Mouse (Mus musculus): ENCODE measurements around the gene Defb46. TPM values are rescaled to one million over a fixed set of nuclear protein-coding genes. Genes with fewer than 3 reads are reported as not detected.

Defb46 gene
- not detected for total RNA-seq (2021)
- long read RNA-seq, experiment 1, result 0 reads
- long read RNA-seq, experiment 2, result 0 reads

DNA sequence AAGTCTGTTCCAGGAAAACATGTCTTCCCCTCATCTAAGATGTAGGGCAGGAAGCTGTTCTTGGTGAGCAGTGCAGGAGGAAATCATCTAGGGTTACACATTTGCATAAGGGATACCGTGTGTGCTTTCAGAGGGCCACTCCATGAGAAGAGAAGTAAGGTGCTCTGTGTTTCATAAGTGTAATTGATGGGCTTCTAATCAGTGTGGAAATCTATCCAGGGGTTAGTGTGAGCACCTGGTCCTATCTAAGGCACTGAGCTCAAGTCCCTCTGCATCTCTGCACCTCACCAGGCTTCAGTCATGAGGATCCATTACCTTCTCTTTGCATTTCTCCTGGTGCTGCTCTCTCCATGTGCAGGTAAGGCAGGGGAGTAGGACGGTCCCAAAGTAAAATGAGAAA, at the start of gene Defb46:
TSS of gene Defb46 (plus strand) at position 301 of the 400 bp plus-strand sequence.
- TF ChIP-seq CTCF (IDR thresholded peaks at IDR 0.05), result no peak
- Histone ChIP-seq H3K27ac (no peak within 1 kb of the TSS), H3K4me3 (no peak within 1 kb of the TSS)
- intact Hi-C loops (cut with DNase I), result no loop called here
- no peak for DNase-seq

GRCm38 (mm10) chr8:19225161-19225560, 14.6 kb upstream of the Defb46 start, which contains the start of gene Defb6:
TSS of gene Defb6 (plus strand) at chr8:19225478.
- intact Hi-C loops (cut with DNase I), result no loop called here
- DNase-seq, result no peak
- Histone ChIP-seq H3K4me3 (no peak within 1 kb of the TSS), H3K27ac (no peak within 1 kb of the TSS)
- no peak for TF ChIP-seq CTCF (IDR thresholded peaks at IDR 0.05)

DNA sequence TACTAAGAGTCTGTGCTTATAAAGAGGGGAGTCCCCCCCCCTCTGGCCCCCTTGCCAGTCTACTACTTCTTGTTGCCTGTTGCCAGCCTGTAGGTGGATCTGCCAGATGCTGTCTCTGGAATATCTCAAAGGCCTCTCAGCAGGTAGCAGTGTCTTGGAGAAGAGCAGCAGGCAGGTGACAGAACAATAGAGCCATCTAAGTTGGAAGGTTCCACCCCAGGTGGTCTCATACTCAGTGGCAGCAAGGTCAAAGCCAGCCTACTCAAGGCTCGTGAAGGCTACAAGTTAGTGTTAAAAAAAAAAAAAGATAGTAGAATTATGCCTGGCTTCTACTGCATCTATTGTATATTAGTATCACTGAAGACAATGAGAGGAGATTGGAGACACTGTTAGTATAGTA, 1.6 kb upstream of the Defb46 start:
- intact Hi-C loops (cut with DNase I), result no loop called here
- Histone ChIP-seq H3K27ac (no peak overlapping the region), H3K4me3 (no peak overlapping the region)
- DNase-seq, result no peak
- TF ChIP-seq CTCF (IDR thresholded peaks at IDR 0.05), result no peak

GRCm38 (mm10) chr8:19247280-19247679, 7.6 kb downstream of the Defb46 start, which contains the start of gene Defb5:
TSS of gene Defb5 (plus strand) at chr8:19247580.
- TF ChIP-seq CTCF (IDR thresholded peaks at IDR 0.05), result no peak
- no peak for DNase-seq
- no peak within 1 kb of the TSS for H3K4me3 ChIP-seq

DNA sequence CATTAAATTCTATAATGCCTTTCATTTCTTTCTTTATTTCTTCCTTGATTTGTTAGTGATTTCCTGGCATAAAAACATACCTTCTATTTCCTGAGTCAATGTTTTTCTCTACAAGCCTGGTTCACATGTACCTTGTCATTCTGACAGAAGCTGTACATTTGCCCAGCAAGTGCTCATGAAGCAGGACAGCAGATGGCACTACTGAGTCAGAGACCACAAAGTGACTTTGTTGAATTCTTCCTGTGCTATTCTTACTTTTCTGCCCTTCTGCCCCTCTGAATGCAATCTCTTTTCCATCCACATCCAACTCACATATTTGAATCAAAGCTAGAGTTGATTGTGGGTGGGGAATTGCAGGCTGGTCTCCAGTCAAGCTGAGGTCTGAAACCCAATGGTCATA, 18.4 kb downstream of the Defb46 start:
- H3K4me3 ChIP-seq, result no peak overlapping the region
- TF ChIP-seq CTCF (IDR thresholded peaks at IDR 0.05), result no peak
- intact Hi-C loops (cut with DNase I), result no loop called here

More at GRCm38 (mm10) chr8:19247280-19247679, 7.6 kb downstream of the Defb46 start, which contains the start of gene Defb5:
- H3K27ac ChIP-seq, result no peak within 1 kb of the TSS
- intact Hi-C loops (cut with DNase I), result no loop called here

DNA sequence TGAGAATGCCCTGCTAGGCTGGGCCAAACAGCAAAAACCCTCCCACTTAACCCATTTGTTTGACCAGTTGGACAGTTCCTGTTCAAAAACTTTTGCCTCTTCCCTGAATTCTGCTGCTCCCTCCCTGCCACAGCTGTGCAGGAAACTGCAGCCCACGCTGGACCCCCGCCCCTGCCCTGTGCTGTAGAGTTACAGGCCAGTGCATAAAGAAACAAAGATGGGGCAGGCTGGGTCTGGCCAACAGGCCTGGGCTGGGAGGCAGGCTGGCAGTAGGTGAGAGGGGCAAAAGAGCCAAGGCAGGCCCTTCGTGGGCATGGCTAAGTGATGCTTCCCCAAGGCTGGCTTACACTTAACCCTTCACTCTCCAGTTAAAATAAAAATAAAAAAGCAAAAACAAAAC, 20.0 kb downstream of the Defb46 start:
- DNase-seq, result no peak
- intact Hi-C loops (cut with DNase I), result no loop called here
- Histone ChIP-seq H3K4me3 (no peak overlapping the region), H3K27ac (no peak overlapping the region)
- no peak for TF ChIP-seq CTCF (IDR thresholded peaks at IDR 0.05)

More for the DNA sequence above, 18.4 kb downstream of the Defb46 start:
- DNase-seq, result no peak
- no peak overlapping the region for H3K27ac ChIP-seq

Other genes starting within 250 kb of the Defb46 start
- gene Defb37, start 248.9 kb upstream of the Defb46 start, total RNA-seq (2021), result not detected
- gene Defb38, start 213.3 kb upstream of the Defb46 start, total RNA-seq (2021), result not detected
- not detected for gene Defb39, start 175.1 kb upstream of the Defb46 start, total RNA-seq (2021)
- not detected for gene Defb12, start 125.1 kb upstream of the Defb46 start, total RNA-seq (2021)
- gene Defb34, start 116.2 kb upstream of the Defb46 start, total RNA-seq (2021), result not detected
- gene Gm45826, start 99.1 kb upstream of the Defb46 start, total RNA-seq (2021), result not detected
- not detected for gene Defb14, start 45.6 kb upstream of the Defb46 start, total RNA-seq (2021)
- not detected for gene Defb4, start 41.2 kb upstream of the Defb46 start, total RNA-seq (2021)
- gene Defb6, start 14.4 kb upstream of the Defb46 start, total RNA-seq (2021), result not detected
- gene Defb5, start 7.7 kb downstream of the Defb46 start, total RNA-seq (2021), result not detected
- gene Defb3, start 53.4 kb downstream of the Defb46 start, total RNA-seq (2021), result not detected
- gene Defb8, start 207.7 kb downstream of the Defb46 start, total RNA-seq (2021), result not detected

Measured in gastrocnemius, adult 2 months (tissue).